ENCODE assay signal across 8 mouse cellular contexts in genomic region chr1:191562823-191563365, GRCm38 (mm10). TPM values are rescaled to one million over a fixed set of nuclear protein-coding genes. Genes with fewer than 3 reads are reported as not detected.
A peak's percentile ranks its signal among the peaks of the same experiment; 100 is the strongest.
DNase-seq lines count a peak whose midpoint lies in the region; ATAC-seq and TF ChIP-seq lines count a peak whose summit lies in the region.

No protein-coding gene starts in this region.

- no peak for TF ChIP-seq POLR2A in spleen, adult 2 months (IDR thresholded peaks at IDR 0.05; ENCODE audit: low read depth, low read length)
- TF ChIP-seq POLR2A in cerebellum, adult 2 months (IDR thresholded peaks at IDR 0.05; ENCODE audit: borderline replicate concordance, insufficient read depth, low read length) = no peak

- H3K4me1 ChIP-seq in heart, embryonic 11.5 days (ENCODE audit: control insufficient read depth, insufficient read depth, low read length) = no peaks in the 10 kb centered on the region
- H3K4me1 ChIP-seq in spleen, adult 2 months (ENCODE audit: control insufficient read depth, insufficient read depth, insufficient read length) = no peaks in the 10 kb centered on the region
- H3K4me1 ChIP-seq in cerebellum, adult 2 months (ENCODE audit: control insufficient read depth, insufficient read depth, low read length) = no peaks in the 10 kb centered on the region

- TF ChIP-seq CTCF in spleen, adult 2 months (IDR thresholded peaks at IDR 0.05; ENCODE audit: extremely low read depth, insufficient read depth, insufficient read length, insufficient replicate concordance) = no peak
- TF ChIP-seq CTCF in cerebellum, adult 2 months (IDR thresholded peaks at IDR 0.05; ENCODE audit: borderline replicate concordance, insufficient read depth, low read depth, low read length) = peak; percentile 18; the same call in 1 of the 2 replicates

- H3K4me3 ChIP-seq in heart, embryonic 11.5 days (ENCODE audit: low read depth, low read length) = no peak overlapping the region
- no peak overlapping the region for H3K4me3 ChIP-seq in spleen, adult 2 months (ENCODE audit: extremely low read depth, insufficient read depth, insufficient read length)
- H3K4me3 ChIP-seq in cerebellum, adult 2 months (replicated peaks; ENCODE audit: insufficient read depth, low read depth, low read length) = no peak overlapping the region

- DNase-seq in heart, adult 18-20 months = peak; percentile 50 to 72
- DNase-seq in spleen, adult 2 months (ENCODE audit: low read depth in 1 of 2, low spot score in 2 of 2) = peak; percentile 26 to 37
- DNase-seq in spleen, postnatal 4 days (ENCODE audit: low spot score in 2 of 2) = no peak
- DNase-seq in cerebellum, adult 2 months = peak; percentile 25 to 46
- DNase-seq in induced T-regulatory cell, adult 2 months (ENCODE audit: low read depth) = peak; percentile 78
- peak; percentile 59 for DNase-seq in retina, postnatal 1 day
- no peak for DNase-seq in c-Kit-positive CD71-positive TER-119-positive erythroid progenitor cells, embryonic 14.5 days (ENCODE audit: low spot score)

- no peaks in the 10 kb centered on the region for H3K9me3 ChIP-seq in heart, embryonic 11.5 days (replicated peaks; ENCODE audit: control insufficient read depth, low read length)

- H3K9ac ChIP-seq in heart, embryonic 11.5 days (ENCODE audit: low read depth, low read length) = no peak overlapping the region

- no peak overlapping the region for H3K4me2 ChIP-seq in heart, embryonic 11.5 days

- no peaks in the 10 kb centered on the region; the same call in 1 of the 2 replicates for H3K36me3 ChIP-seq in heart, embryonic 11.5 days (ENCODE audit: control insufficient read depth, insufficient read depth, low read length)
- no peaks in the 10 kb centered on the region for H3K36me3 ChIP-seq in spleen, adult 2 months (ENCODE audit: control insufficient read depth, insufficient read depth, low read length)

- no peak for ATAC-seq in heart, embryonic 11.5 days (replicated peaks; ENCODE audit: insufficient number of reproducible peaks, low FRiP score, low TSS enrichment)

- WGBS in heart, embryonic 11.5 days (ENCODE audit: insufficient replicate concordance) = 65% methylated on average over 6 of the region's 6 CpGs
- 72% methylated on average over 6 of the region's 6 CpGs for WGBS in spleen, adult 2 months
- 25% methylated on average over 6 of the region's 6 CpGs for WGBS in cerebellum, adult 2 months

- no peaks in the 10 kb centered on the region for H3K27me3 ChIP-seq in heart, embryonic 11.5 days (ENCODE audit: control insufficient read depth, insufficient read depth, low read length)
- no peaks in the 10 kb centered on the region for H3K27me3 ChIP-seq in spleen, adult 2 months (ENCODE audit: control insufficient read depth, insufficient read depth, low read length)
- H3K27me3 ChIP-seq in cerebellum, adult 2 months (ENCODE audit: control insufficient read depth, insufficient read depth, low read length) = no peaks in the 10 kb centered on the region

- H3K27ac ChIP-seq in heart, embryonic 11.5 days (ENCODE audit: low read depth, low read length) = no peak overlapping the region
- no peak overlapping the region for H3K27ac ChIP-seq in spleen, adult 2 months (ENCODE audit: insufficient read depth, low read length)
- no peak overlapping the region for H3K27ac ChIP-seq in cerebellum, adult 2 months (ENCODE audit: insufficient read depth, low read length)

RNA-seq across cellular contexts. Expression of gene Dtl, which starts 12.4 kb away (rescaled TPM):
- under 1 TPM; 0.12 to 0.15 TPM for total RNA-seq in heart, adult 18-20 months (2021)
- 37.0 and 39.9 TPM in 2 replicates for polyA plus RNA-seq in heart, embryonic 11.5 days (2014; fragmentation: Nextera tagmentation; extraction: Ambion mirVana)
- polyA plus RNA-seq in spleen, adult 2 months (2012; rRNA removed) = 1.7 and 2.2 TPM in 2 replicates
- 0.14 and 0.16 TPM in 2 replicates for polyA plus RNA-seq in cerebellum, adult 2 months (2012; rRNA removed)

RNA-seq across cellular contexts. Expression of gene Ints7, which starts 12.5 kb away (rescaled TPM):
- total RNA-seq in heart, adult 18-20 months (2021) = 10 to 100 TPM in 1 of 2 experiments, 1 to 10 TPM in 1; 8.4 to 11.0 TPM
- polyA plus RNA-seq in heart, embryonic 11.5 days (2014; fragmentation: Nextera tagmentation; extraction: Ambion mirVana) = 38.5 and 40.4 TPM in 2 replicates
- 23.8 and 26.6 TPM in 2 replicates for polyA plus RNA-seq in spleen, adult 2 months (2012; rRNA removed)
- polyA plus RNA-seq in cerebellum, adult 2 months (2012; rRNA removed) = 34.5 and 38.5 TPM in 2 replicates

Comparison
In these comparisons a context has a peak if more than half of its experiments do, and no peak if none do; other contexts are left out.
1. DNase-seq: peak in heart, adult 18-20 months (2 of 2), spleen, adult 2 months (2 of 2), cerebellum, adult 2 months (2 of 2), induced T-regulatory cell, adult 2 months (single experiment) and retina, postnatal 1 day (single experiment); none in spleen, postnatal 4 days (0 of 2) and c-Kit-positive CD71-positive TER-119-positive erythroid progenitor cells, embryonic 14.5 days (single experiment).
2. RNA of gene Dtl, which starts 12.4 kb away (polyA plus RNA-seq): 37.0 to 39.9 TPM in heart, embryonic 11.5 days; 1.7 to 2.2 TPM in spleen, adult 2 months and 0.14 to 0.16 TPM in cerebellum, adult 2 months; every median in the first group is over 10 times any median in the second.